Mouse (Mus musculus) E14TG2a.4 (cell line): Measurements from ENCODE around the gene Plxnb2.

Experiments
- CTCF ChIP-seq: conservative IDR thresholded peaks from 2 replicates; pipeline ENCODE4 v1.5.1; 2014; ENCODE audit warnings: low read length
- NANOG ChIP-seq: IDR thresholded peaks from 2 replicates; pipeline ENCODE4 v1.6.1; 2014; ENCODE audit warnings: borderline replicate concordance, low read length, mixed read lengths

DNA sequence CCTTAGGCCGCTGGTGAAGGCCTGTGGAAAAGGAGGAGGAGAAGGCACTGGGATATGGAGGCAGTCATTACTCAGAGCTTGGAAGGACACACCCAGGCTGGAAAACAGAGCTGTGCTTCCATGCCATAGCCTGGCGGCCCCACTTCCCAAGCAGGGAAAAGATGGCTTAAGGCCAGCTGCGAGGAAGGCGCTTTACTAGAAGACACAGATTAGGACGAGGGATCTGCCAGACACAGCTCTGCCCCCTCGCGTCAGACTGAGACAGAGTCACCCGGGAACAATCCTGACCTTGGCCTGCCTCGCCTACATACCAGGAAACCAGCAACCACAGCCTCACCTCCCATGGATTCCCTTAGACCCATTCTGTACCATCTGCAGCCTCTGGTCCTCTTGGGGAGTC is 70.4 kb downstream of the Plxnb2 start:
- TF ChIP-seq CTCF, result no peak; the same call in 1 of the 2 replicates
- no peak for TF ChIP-seq NANOG
